Mouse (Mus musculus): ENCODE measurements around the gene Dock1. TPM values are rescaled to one million over a fixed set of nuclear protein-coding genes. Genes with fewer than 3 reads are reported as not detected.

Dock1 gene
- total RNA-seq, 2 experiments from 2014 or later = 86.5 to 107 TPM

- DNase-seq = no peak
Measured at GRCm38 (mm10) chr7:134961608-134962007, 291.2 kb downstream of the Dock1 start.

GRCm38 (mm10) chr7:134990244-134990643 lies 319.8 kb downstream of the Dock1 start:
- peak; percentile 14 for DNase-seq

GRCm38 (mm10) chr7:134990911-134991310 lies 320.5 kb downstream of the Dock1 start:
- DNase-seq = no peak

GRCm38 (mm10) chr7:134994983-134995382 lies 324.5 kb downstream of the Dock1 start:
- no peak for DNase-seq

DNA sequence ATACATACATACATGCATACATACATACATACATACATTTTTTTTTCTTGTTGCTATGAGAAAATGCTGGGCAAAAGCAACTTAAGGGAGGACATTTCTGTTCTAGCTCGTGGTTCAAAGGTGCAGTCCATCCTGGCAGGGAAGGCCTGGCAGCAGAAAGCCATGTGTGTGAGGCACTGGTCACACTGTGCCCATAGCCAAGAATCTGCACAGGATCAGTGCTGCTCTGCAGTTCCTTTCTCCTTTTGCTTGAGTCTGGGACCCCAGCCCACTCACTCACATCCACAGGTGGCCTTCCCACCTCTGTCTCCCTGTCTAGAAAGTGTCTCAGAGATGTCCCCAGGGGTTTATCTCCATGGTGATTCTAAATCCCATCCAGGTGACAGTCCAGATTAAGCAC lies 331.8 kb downstream of the Dock1 start:
- DNase-seq = no peak

GRCm38 (mm10) chr7:135002891-135003290 lies 332.4 kb downstream of the Dock1 start:
- peak; percentile 58 for DNase-seq

- DNase-seq = no peak
Measured at GRCm38 (mm10) chr7:135005964-135006560, 335.6 kb downstream of the Dock1 start.

DNA sequence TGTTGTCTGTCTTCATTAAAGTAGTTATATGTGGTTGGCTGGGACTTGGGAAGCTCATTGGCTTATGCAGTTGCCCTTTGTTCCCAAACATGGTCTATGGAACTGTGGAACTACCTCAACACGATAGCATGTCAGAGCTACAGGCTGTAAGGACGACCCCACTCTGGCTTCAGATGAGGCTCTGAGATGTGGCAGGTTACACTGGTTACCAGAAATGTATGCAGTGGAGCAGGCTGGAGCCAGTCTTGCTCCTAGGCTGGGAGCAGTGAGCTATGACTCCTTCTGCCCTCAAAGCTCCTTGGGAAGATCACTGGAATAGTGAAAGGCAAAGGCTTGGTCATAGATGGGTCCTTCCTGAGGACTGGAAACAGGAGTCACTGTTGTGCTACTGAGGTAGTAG lies 337.6 kb downstream of the Dock1 start:
- no peak for DNase-seq

DNA sequence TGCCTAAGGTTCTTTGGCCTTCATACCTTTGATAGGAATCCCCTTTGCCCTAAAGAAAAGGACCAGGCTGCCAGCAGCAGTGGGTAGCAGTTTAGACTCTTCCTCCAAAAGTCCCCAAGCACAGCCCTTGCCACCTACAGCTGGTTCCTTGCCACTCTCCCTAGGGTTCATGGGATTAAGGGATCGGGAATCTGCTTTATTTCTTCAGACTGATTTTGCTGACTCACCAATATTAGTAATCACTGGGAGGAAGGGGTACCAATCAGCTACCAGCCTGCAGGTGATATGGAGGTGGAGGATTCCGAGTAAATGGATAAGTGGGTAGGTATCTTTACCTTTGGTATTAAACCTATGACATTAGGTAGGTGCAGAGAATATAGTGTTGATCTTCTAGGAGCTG lies 340.5 kb downstream of the Dock1 start:
- no peak for DNase-seq

DNA sequence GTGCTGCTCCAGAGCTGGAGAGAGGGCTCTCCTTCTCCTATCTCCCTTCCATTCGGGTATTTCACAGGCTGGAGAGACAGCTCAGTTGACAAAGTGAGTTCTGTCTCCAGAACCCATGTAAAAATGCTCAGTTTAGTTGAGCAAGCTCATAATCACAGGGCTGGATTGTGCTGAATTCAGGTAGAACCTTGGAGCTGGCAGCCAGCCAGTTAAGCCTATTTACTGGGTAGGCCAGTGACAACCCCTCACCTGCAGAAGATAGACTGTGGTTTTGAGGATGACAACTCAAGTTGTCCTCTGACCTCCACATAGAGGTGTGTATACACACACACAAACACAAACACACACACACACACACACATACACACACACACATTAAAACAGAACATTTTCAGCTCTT lies 347.1 kb downstream of the Dock1 start:
- no peak for DNase-seq

GRCm38 (mm10) chr7:135020762-135021161 lies 350.3 kb downstream of the Dock1 start:
- no peak for DNase-seq

- DNase-seq = no peak
Measured at GRCm38 (mm10) chr7:135021544-135022100, 351.2 kb downstream of the Dock1 start.

- DNase-seq = no peak
Measured at GRCm38 (mm10) chr7:135024531-135024930, 354.1 kb downstream of the Dock1 start.

- DNase-seq = no peak
Measured at GRCm38 (mm10) chr7:135028716-135029115, 358.3 kb downstream of the Dock1 start.

DNA sequence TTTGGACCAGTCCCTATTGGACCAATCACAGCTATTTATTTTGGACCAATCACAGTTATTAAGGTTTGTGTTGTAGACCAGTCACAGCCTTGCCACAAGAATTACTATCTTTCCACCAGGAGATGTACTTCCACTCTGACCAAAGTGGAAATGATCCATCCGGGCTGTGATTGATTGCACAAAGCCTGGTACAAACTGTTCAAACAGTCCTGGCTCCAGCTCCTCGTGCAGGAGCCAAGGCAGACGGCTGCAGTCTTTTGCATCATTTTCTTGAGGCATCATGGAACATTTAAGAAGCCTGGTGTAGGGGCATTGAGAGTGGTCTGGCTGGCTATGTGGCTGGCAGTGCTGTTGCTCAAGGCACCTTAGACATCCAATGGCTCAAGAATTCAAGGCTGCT lies 358.7 kb downstream of the Dock1 start:
- DNase-seq = peak; percentile 41

- no peak for DNase-seq
Measured at GRCm38 (mm10) chr7:135031466-135031865, 361.0 kb downstream of the Dock1 start.

DNA sequence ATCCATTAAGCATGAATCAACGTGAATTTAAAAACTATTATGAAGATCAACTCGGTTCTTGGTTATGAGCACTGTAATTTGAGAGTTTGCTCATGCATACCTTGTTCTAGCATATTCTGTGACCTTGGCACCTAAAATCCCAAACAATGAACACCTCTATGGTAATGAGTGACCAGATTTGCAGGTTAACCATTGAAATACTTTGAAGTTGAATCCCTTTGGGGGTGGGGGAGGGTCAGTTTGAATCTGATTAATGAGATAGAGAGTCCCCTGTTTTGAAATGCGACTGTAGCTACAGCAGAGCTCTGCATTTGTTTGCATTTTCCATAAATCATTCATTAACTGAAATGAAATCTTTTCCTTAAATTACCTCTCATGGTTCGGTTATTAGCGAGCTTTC lies 364.4 kb downstream of the Dock1 start:
- no peak for DNase-seq

GRCm38 (mm10) chr7:135035651-135036050 lies 365.2 kb downstream of the Dock1 start:
- DNase-seq = no peak

GRCm38 (mm10) chr7:135038930-135039329 lies 368.5 kb downstream of the Dock1 start:
- DNase-seq = peak; percentile 28

GRCm38 (mm10) chr7:135043931-135044765 lies 373.7 kb downstream of the Dock1 start:
- no peak for DNase-seq

GRCm38 (mm10) chr7:135049416-135049815 lies 379.0 kb downstream of the Dock1 start:
- no peak for DNase-seq

GRCm38 (mm10) chr7:135053186-135053715 lies 382.8 kb downstream of the Dock1 start:
- DNase-seq = peak; percentile 78

- DNase-seq = peak; percentile 44
Measured at GRCm38 (mm10) chr7:135054664-135055063, 384.2 kb downstream of the Dock1 start.
